Mouse (Mus musculus): ENCODE measurements around the gene Slc38a9.
A peak's percentile ranks its signal among the peaks of the same experiment; 100 is the strongest.

Slc38a9 gene

GRCm38 (mm10) chr13:112660574-112661381 lies at the start of gene Slc38a9:
Gene Slc38a9 (plus strand): TSS chr13:112660751.
- peak; percentile 96 for DNase-seq

GRCm38 (mm10) chr13:112621592-112621991 lies 39.0 kb upstream of the Slc38a9 start:
- DNase-seq = peak; percentile 13

DNA sequence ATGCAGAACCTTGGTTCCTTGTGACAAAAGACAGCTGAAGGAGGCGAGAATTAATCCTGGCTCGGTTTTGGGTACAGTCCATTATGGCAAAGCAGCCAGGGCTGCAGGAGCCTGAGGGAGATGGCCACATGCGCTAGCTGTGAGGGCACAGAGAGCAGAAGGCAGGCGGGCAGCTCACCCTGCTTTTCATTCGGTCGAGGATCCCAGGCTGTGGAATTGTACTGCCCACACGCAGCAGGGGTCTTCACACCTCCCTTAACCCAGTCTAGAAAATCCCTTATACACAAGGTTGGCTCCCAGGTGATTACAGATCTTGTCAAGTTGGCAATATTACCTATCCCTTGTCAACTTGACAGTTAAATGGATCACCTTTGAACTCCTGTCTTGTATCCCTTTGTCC lies 36.9 kb upstream of the Slc38a9 start:
- no peak for DNase-seq

- no peak for DNase-seq
These were observed 35.9 kb upstream of the Slc38a9 start for GRCm38 (mm10) chr13:112624622-112625021.

- no peak for DNase-seq
These were observed 35.0 kb upstream of the Slc38a9 start for GRCm38 (mm10) chr13:112625566-112625965.

DNA sequence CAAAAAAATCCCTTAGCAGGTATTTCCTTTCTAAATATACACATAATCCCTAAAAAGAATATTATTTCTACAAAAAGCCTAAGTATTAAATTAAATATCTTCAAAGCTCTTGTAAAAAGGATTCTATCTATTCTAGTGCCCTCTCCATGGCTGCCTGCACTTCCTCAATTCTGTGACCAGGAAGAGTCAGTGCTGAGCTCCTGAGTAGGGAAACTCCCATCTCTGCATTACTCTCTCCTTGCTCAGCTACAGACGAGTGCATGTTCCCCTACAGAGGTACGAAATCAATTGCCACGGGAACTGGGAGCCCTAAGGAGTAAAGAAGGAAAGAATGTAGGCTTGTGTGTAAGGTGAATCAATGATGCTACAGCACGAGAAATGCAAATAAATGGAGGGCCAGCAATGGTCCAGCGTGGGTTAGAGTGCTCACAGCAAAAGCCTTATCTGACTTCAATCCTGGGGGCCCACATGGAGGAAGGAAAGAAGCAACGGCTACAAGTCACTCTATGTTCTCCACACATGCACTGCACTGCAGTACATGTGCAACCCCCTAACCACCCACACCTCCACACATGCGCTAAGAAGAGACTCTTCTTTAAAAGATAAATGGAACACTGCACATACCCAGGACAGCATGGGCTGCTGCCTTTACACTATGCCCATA lies 25.2 kb upstream of the Slc38a9 start:
- no peak for DNase-seq

DNA sequence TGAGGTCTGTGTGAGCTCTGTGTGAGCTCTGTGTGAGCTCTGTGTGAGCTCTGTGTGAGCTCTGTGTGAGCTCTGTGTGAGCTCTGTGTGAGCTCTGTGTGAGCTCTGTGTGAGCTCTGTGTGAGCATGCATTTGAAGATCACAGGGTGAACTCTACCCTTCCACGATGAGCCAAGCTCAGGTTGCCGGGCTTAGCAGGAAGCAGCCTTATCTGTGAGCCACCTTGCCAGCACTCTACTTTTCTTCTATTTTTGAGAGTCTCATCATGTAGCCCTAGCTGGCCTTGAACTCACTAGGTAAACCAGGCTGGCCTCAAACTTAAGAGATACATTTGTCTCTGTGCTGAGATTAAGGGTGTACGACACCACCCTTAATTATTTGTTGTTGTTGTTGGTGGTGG lies 24.1 kb upstream of the Slc38a9 start:
- no peak for DNase-seq

GRCm38 (mm10) chr13:112639111-112639510 lies 21.4 kb upstream of the Slc38a9 start:
- no peak for DNase-seq

- no peak for DNase-seq
These were observed 17.7 kb upstream of the Slc38a9 start for GRCm38 (mm10) chr13:112642897-112643296.

DNA sequence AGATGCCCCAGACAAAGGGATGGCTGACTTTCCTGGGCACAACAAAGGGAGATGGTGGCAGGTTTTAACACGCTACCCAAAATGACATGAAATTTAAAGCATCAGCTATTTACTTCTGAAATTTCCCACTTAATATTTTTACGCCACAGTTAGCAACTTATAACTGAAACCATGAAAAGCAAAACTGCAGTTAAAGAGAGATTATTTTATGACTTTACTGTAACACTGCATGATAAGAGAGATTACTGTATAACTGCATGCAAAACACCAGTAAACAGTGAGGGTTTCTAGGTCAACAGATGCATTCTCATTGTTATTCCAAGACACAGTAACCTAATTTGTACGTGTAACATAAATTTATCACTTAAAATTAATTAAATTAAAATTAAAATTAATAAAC lies 15.6 kb upstream of the Slc38a9 start:
- DNase-seq = no peak

DNA sequence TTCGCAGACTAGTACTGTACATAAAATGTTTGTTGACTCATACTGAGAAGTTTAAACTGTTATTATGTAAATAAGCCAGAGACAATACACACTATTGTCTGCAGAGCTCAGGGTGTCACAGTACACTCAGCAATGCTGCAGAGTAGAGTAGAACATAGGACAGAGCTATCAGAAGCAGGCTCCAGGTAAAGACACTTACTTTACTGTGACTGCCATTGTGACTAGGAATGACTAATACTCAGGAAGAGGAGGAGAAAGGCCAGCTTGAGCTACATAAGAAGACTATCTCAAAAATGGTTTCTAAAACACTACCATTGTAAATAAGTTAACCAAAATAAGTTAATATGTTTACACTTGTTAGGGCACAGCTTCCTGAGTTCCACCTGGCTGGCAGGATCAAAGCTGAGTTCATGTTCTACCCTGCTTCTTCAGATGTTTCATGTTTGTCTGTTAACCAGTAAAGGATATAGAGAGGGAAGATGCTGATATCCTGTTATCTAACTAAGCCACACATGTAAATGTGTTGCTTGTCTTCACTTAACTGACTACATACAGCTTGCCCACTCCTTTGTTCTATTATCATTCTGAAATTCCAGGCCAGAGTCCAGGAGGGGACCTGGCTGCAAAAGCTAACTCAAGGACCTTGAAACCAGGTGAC lies 14.9 kb upstream of the Slc38a9 start:
- DNase-seq = no peak

GRCm38 (mm10) chr13:112651183-112651582 lies 9.4 kb upstream of the Slc38a9 start:
- DNase-seq = no peak

- no peak for DNase-seq
These were observed 8.3 kb upstream of the Slc38a9 start, which contains the start of gene Ddx4 for GRCm38 (mm10) chr13:112652205-112652604. Gene Ddx4 (minus strand): TSS chr13:112652475.

GRCm38 (mm10) chr13:112659986-112660573 lies 471 bp upstream of the Slc38a9 start:
- DNase-seq = no peak

GRCm38 (mm10) chr13:112661687-112662086 lies 1.1 kb downstream of the Slc38a9 start:
- no peak for DNase-seq

GRCm38 (mm10) chr13:112666433-112667024 lies 6.0 kb downstream of the Slc38a9 start:
- no peak for DNase-seq

DNA sequence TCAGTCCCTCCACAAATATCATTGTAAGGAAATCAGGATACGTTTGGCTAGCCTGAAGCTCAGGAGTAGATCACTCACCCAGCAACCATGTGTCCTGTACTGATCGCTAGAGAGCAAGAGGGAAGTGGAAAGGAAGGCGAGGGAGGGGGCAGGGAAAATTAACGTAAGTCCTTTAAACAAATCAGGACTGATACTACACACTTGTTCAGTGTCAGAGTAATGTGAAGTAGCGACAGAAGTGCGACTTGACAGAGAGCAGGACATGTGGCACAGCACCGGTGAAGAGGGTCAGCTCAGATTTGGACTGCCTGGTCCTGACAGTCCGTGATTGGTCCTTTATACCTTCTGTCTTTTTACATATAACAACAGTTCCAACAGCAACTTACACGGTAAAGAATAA lies 6.7 kb downstream of the Slc38a9 start:
- no peak for DNase-seq

GRCm38 (mm10) chr13:112671708-112672107 lies 11.2 kb downstream of the Slc38a9 start:
- peak; percentile 16 for DNase-seq

DNA sequence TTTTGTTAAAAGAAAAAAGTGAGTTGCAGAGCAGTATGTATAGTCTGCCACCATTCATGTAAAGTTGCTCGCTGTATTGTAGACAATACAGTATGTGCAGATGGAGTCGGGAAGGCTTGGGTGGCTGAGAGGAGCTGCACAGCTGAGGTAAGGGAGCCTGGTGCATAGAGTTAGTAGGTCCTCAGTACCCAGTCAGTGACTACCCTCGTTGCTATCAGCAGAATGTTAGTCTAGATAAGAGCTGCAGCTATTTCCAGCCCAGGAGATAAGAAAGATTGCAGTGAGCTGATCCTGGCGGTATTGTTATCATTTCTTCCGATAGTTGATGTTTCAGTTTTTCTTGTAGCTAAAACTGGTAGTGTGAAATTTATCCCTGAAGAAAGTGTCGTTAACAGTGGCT lies 12.2 kb downstream of the Slc38a9 start:
- no peak for DNase-seq

- DNase-seq = peak; percentile 88
These were observed 13.4 kb downstream of the Slc38a9 start for GRCm38 (mm10) chr13:112673899-112674447.

DNA sequence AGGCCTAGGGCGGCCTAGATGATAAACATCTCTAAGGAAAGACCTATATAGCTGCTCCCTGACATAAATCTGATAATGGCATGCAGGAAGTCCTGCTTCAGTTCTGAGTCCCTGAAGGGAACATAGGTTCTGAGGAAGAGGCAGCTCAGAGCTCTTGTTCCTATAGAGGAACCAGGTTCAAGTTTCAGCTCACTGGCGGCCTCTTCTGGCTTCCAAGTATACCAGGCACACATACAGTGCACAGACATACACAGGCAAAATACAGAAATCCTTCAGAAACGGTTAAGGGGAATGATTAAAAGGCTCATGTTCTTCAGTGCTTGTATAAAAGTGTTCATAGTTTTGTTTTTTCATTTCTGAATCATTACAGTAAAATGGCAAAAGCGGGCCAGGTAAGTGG lies 17.6 kb downstream of the Slc38a9 start:
- DNase-seq = peak; percentile 34

DNA sequence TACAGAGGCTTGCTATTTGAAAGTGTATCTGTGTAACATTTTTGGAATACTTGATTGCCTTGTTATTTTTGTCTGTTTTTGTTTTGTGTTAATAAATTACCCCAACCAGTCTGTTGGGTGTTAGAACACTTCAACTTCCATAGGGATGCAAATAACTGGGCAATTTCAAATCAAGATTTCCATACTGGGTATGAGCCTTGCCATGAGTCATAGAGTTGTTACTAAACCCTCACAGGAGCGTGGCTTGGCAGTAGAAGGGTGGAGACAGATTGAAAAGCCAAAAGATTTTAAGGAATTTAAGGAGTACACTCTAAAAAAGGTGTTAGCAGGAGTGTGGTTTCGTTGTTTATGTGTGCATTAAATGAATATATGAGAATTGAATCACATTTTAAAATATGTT lies 22.8 kb downstream of the Slc38a9 start:
- no peak for DNase-seq

DNA sequence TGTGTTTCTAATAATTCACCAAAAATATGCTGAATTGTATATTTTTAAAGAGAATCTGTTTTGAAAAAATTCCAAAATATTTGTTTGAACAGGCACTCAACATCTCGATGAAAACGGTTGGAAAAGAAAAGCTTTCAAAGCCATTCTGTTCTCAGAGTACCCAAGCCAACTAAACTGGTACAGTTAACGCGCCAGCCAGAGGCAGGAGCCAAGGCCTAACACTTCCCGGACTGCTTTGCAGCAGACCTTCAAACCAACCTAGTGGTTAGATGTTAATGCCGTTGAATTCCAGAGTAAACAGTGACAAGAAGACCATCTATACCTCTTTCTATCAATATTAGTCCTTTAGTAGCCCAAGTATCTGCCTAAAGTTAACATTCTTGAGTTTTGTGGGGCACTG lies 23.4 kb downstream of the Slc38a9 start:
- DNase-seq = no peak

Data from embryo, embryonic 11 days (tissue).